Mouse (Mus musculus) bone marrow macrophage, adult 2 months (primary cell): ENCODE data around the gene Ppp1r27. TPM values are rescaled to one million over a fixed set of nuclear protein-coding genes. Genes with fewer than 3 reads are reported as not detected.

Experiments used
- H3K27ac ChIP-seq: 2 replicates; pipeline ENCODE4 v1.5.1; 2012; ENCODE audit warnings: low read depth, low read length; ENCODE audit not compliant: insufficient read depth
- H3K4me1 ChIP-seq: 2 replicates; pipeline ENCODE4 v1.6.1; 2012; ENCODE audit warnings: low read length; ENCODE audit not compliant: control insufficient read depth, insufficient read depth
- H3K4me3 ChIP-seq: 2 replicates; pipeline ENCODE4 v1.5.1; 2012; ENCODE audit warnings: mild to moderate bottlenecking, low read length, moderate library complexity; ENCODE audit not compliant: insufficient read depth
- CTCF ChIP-seq: IDR thresholded peaks from 2 replicates; pipeline ENCODE4 v1.5.1; 2012; ENCODE audit warnings: low read depth, mild to moderate bottlenecking, low read length, moderate library complexity
- POLR2A ChIP-seq: IDR thresholded peaks from 2 replicates; pipeline ENCODE4 v1.6.1; 2012; ENCODE audit warnings: mild to moderate bottlenecking, low read depth, low read length, borderline replicate concordance
- polyA plus RNA-seq: library from polyadenylated mRNA; stranded (reverse); fragments of >200 nt; gene quantifications from 2 replicates; pipeline ENCODE4 v1.2.4, GENCODE M21; 2012; ENCODE audit not compliant: missing spikeins, insufficient read depth, insufficient read length

Ppp1r27 gene
- polyA plus RNA-seq, 1 experiment: not detected

DNA sequence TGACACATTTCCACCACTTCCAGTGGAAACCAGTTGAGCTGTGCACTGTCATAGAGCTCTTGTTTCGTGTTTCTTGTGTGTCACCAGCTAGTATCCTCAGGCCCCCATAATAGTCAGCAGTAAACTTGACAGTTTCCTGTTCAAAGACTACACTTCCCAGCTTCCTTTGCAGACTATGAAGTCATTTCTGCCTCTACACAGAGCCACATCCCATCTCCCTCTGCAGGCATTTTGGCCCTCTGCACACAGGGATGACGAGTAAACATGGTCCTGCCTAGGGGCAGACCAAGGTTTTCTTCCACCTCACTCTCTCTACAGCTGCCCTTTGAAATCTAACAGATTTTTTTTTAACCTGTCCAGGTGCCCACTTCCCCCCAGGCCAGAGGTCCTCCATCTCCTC lies 3.5 kb downstream of the Ppp1r27 start:
- Histone ChIP-seq H3K4me3 (no peak overlapping the region), H3K27ac (no peak overlapping the region), H3K4me1 (peaks cover 20% of the 10 kb centered on the region)
- no peak for TF ChIP-seq CTCF
- no peak for TF ChIP-seq POLR2A

DNA sequence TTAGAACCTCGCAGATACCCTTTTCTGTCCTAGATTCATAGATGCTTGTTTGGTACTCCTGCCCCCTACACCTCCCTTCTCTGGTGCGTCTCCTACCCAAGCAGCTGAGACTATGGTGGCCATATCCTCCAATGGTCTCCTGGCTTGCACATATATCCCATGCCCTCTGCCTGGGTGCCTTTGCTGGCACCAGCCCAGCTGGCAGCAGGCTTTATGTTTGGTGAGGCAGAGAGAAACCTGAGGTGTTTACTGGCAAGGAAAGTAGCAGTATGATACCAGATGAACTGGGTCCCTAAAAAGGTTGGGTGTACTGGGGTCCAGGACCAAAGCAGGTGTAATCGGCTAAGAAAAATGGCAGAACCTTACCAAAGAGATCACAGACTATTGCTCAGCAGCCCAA lies 5.0 kb downstream of the Ppp1r27 start:
- Histone ChIP-seq H3K4me3 (no peak overlapping the region), H3K27ac (no peak overlapping the region), H3K4me1 (peaks cover 20% of the 10 kb centered on the region)
- TF ChIP-seq POLR2A: no peak
- TF ChIP-seq CTCF: no peak

- TF ChIP-seq CTCF (no peak), POLR2A (no peak)
- no peak overlapping the region for H3K4me3 ChIP-seq
- H3K27ac ChIP-seq: no peak overlapping the region
- peaks cover 16% of the 10 kb centered on the region for H3K4me1 ChIP-seq
Measured at GRCm38 (mm10) chr11:120542376-120542775, 8.6 kb downstream of the Ppp1r27 start.

DNA sequence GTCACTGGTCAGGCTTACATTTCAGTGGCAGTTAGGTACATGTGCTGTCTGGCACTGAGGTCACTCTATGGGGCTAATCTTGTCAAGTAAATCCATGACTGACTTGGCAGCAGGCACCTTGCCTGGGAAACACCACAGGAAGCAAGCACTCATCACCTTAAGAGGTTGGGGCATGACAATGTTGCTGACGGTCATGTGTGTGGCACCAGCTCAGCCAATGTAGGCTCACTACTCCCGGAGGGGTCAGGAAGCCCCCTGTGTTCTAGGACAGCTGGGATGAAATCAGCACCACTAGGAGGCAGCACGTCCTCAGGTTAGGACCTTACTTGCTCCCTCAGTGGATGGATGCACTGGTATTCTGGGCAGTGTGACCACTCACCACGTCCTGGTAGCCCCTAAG lies 9.0 kb downstream of the Ppp1r27 start:
- TF ChIP-seq CTCF (peak; percentile 29; the same call in 1 of the 2 replicates), POLR2A (no peak)

DNA sequence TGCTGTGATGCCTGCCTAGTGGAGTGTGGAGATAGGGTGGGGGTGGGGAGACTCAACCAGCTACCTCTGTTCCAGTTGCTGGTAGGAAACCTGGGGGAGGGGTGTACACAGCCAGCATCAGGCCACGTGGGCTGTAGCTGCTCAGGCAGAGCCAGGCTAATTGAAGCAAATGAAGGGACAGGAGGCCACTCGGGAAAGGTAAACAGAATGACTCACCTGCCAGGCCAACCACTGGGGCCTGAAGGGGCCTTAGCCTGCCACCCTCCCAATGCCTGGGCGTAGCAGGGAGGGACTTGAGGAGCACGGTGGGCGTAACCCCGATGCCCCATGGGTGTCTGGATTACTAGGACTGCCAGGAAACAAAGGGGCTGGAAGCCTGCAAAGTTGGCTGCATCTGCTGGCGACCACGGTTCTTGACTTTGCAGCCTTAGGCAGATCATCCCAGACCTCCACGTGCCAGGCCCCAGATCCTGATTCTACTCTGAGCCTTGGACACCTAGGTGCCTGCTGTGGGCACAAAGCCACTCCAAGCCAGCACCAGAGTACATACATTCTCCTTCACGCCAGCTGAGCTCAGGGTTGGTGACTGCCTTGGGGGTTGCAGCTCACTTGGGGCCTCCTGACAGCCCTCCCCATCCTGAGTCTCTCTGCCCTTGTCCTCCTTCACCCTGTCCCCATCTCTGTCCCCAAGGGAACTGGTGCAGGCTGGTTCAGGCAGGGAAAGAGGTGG lies 11.5 kb downstream of the Ppp1r27 start:
- TF ChIP-seq POLR2A (no peak), CTCF (no peak)
- H3K4me3 ChIP-seq: no peak overlapping the region

More for the DNA sequence above, 9.0 kb downstream of the Ppp1r27 start:
- Histone ChIP-seq H3K4me1 (peaks cover 13% of the 10 kb centered on the region), H3K4me3 (no peak overlapping the region), H3K27ac (no peak overlapping the region)

DNA sequence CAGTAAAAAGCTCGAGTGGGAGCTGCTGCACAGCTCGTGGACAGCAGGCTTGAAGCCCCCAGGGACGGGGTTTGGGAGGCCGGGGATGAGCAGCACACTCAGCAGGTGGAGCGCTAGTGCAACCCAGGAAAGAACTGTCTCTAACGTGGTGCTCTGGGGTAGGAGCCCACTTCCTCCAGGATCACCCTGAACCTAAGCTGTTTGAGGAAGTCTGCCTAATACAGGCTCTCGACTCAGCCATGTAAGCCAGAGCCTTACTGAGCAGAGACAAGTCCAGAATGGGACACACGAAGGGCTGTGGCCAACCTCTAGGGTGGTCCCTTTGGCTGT lies 12.0 kb downstream of the Ppp1r27 start:
- H3K4me1 ChIP-seq: peaks cover 13% of the 10 kb centered on the region
- H3K4me3 ChIP-seq: no peak overlapping the region
- H3K27ac ChIP-seq: 0 out of 2 replicates have a peak overlapping the region, but pooled peaks have one; percentile 21
- TF ChIP-seq POLR2A: no peak
- no peak for TF ChIP-seq CTCF

More for the DNA sequence above, 11.5 kb downstream of the Ppp1r27 start:
- Histone ChIP-seq H3K27ac (0 out of 2 replicates have a peak overlapping the region, but pooled peaks have one; percentile 21), H3K4me1 (peaks cover 13% of the 10 kb centered on the region)

DNA sequence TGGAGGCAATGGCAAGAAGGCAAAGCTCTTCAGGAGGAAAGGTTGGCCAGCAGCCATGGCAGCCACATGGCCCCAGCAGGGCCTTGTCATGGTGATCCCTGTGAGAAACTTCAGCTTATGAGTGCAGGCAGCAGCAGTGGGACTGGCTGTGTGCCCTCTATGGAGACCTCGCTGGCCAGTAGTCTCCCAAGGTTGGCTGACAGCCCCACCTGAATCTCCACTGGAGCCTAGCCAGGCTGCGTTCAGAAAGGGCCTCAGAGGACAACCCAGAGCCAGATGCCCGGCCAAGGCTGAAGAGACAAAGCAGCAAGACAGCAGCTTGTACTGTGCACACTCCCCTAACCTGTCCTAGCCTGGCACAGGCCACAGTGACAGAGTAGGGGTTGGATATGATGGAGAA lies 12.4 kb downstream of the Ppp1r27 start:
- Histone ChIP-seq H3K4me3 (no peak overlapping the region), H3K27ac (no peak overlapping the region), H3K4me1 (peaks cover 13% of the 10 kb centered on the region)
- TF ChIP-seq CTCF (no peak), POLR2A (no peak)

DNA sequence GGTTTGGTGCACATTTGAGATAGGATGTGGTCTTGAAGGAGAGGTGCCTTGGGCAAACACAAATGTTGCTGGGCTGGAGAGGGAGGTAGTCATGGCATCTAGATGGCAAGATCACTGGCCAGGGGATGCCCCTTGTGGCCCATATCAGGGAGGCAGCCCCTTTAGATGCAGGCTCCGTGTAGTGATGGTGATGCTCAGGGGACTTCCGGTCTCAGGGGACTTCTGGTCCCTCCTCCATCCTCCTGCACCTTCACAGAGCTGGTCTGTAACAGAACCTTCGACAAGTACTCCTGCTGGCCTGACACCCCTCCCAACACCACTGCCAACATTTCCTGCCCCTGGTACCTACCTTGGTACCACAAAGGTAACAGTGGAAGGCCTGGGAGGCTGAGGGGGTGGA lies 15.1 kb downstream of the Ppp1r27 start:
- Histone ChIP-seq H3K4me3 (no peak overlapping the region), H3K4me1 (peaks cover 15% of the 10 kb centered on the region), H3K27ac (no peak overlapping the region)
- TF ChIP-seq POLR2A: no peak
- TF ChIP-seq CTCF: no peak

DNA sequence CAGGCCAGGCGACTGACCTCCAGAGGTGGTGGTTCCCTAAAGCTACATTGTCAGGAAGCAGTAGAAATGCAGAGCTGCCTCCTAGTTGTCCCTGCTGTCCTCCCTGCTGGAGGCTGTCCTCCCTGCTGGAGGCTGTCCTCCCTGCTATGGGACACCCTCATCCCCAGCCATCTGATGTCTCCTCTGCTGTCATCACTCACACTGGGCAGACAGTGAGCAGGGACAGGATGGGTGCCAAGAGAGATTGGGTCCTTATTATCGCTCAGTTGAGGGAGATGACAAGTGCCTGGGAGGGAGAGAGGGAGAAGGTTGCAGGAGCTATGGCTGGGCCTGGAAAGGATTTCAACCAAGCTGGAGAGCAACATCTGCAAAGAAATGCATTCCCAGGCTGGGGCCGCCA lies 15.8 kb downstream of the Ppp1r27 start:
- no peak for TF ChIP-seq CTCF
- H3K4me1 ChIP-seq: peaks cover 15% of the 10 kb centered on the region
- H3K4me3 ChIP-seq: no peak overlapping the region
- H3K27ac ChIP-seq: no peak overlapping the region

GRCm38 (mm10) chr11:120534093-120534492 lies 16.8 kb downstream of the Ppp1r27 start:
- H3K27ac ChIP-seq: no peak overlapping the region
- no peak overlapping the region for H3K4me3 ChIP-seq
- TF ChIP-seq CTCF: no peak
- no peak for TF ChIP-seq POLR2A
- H3K4me1 ChIP-seq: peaks cover 8% of the 10 kb centered on the region
